Mouse (Mus musculus) forebrain, embryonic 16.5 days (tissue): ENCODE results near the gene Phf12. TPM values are rescaled to one million over a fixed set of nuclear protein-coding genes. Genes with fewer than 3 reads are reported as not detected.

Source experiments
- ATAC-seq: fragments of 200-750 bp; cut with Nextera tagmentation; 2 replicates; pipeline ENCODE4 v1.8.0; 2017; ENCODE audit warnings: mild to moderate bottlenecking, moderate library complexity
- H3K27ac ChIP-seq: fragments of 300-500 bp; sonication (generic); 2 replicates; pipeline ENCODE4 v1.5.1; 2014; ENCODE audit warnings: low read length, control low read depth
- H3K27me3 ChIP-seq: fragments of 300-500 bp; sonication (generic); replicated peaks from 2 replicates; pipeline ENCODE4 v1.6.1; 2014; ENCODE audit warnings: low read length; ENCODE audit not compliant: control insufficient read depth, insufficient read depth
- H3K36me3 ChIP-seq: fragments of 300-500 bp; sonication (generic); 2 replicates; pipeline ENCODE4 v1.6.1; 2014; ENCODE audit not compliant: control insufficient read depth, insufficient read depth
- H3K4me1 ChIP-seq: fragments of 300-500 bp; sonication (generic); replicated peaks from 2 replicates; pipeline ENCODE4 v1.6.1; 2014; ENCODE audit warnings: low read length; ENCODE audit not compliant: control insufficient read depth, insufficient read depth
- H3K4me2 ChIP-seq: fragments of 300-500 bp; sonication (generic); 2 replicates; pipeline ENCODE4 v1.6.1; 2014; ENCODE audit warnings: mild to moderate bottlenecking, low read length, control low read depth
- H3K4me3 ChIP-seq: fragments of 300-500 bp; sonication (generic); replicated peaks from 2 replicates; pipeline ENCODE4 v1.5.1; 2014; ENCODE audit warnings: mild to moderate bottlenecking, low read length, control low read depth
- H3K9ac ChIP-seq: fragments of 300-500 bp; sonication (generic); replicated peaks from 2 replicates; pipeline ENCODE4 v1.6.1; 2014; ENCODE audit warnings: low read depth, low read length, control low read depth
- H3K9me3 ChIP-seq: fragments of 300-500 bp; sonication (generic); 2 replicates; pipeline ENCODE4 v1.6.1; 2016; ENCODE audit warnings: low read length; ENCODE audit not compliant: control insufficient read depth
- WGBS: fragments of 180-500 bp; shearing (Covaris S2); extraction: QIAGEN DNeasy Blood & Tissue Kit; methylation state at CpG from one replicate; pipeline ENCODE4 v1.1.7; 2014; 5-methylcytosine and 5-hydroxymethylcytosine counted together
- polyA plus RNA-seq: library from polyadenylated mRNA; unstranded; fragments of >200 nt; fragmentation: Nextera tagmentation; extraction: Ambion mirVana; gene quantifications from 2 replicates; pipeline ENCODE4 v1.2.1, GENCODE M21; 2015

Gene Phf12
- polyA plus RNA-seq = 20.6 and 23.0 TPM in 2 replicates

DNA sequence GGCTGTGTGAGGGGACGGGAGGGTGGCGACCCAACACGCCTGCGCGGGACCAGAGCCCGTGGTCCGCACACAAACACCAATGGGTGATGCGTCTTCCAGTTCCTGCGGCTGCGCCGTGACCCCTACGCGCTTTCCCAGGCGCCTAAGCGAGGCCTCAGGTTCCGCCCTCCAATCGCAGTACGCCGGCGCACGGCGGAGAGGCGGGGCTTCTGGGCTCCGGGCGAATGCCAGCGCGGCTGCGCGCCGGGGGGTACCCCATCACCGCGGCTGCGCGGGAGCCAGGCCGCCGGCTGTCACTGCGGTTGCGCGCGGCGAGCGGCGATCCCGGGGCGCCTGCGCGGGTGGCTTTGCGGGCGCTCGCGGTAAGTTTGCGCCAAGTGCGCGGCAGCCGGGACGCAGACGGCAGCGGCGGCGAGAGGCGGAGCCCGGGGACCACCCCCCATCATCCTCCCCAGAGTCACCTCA is at the start of gene Phf12:
Gene Phf12, plus strand, starts transcription at position 314 of the 465 bp plus-strand sequence.
- peak within 1 kb of the TSS; percentile 67 for H3K4me3 ChIP-seq
- peak within 1 kb of the TSS; percentile 70 for H3K9ac ChIP-seq
- H3K27me3 ChIP-seq = no peaks in the 10 kb centered on the region; the same call in 1 of the 2 replicates
- ATAC-seq = peak; percentile 84
- H3K9me3 ChIP-seq = no peaks in the 10 kb centered on the region
- WGBS = under 1% methylated on average over 54 of the region's 62 CpGs
- H3K36me3 ChIP-seq = peaks cover 13% of the 10 kb centered on the region
- peak within 1 kb of the TSS; percentile 99 for H3K27ac ChIP-seq
- H3K4me1 ChIP-seq = peaks cover 20% of the 10 kb centered on the region
- H3K4me2 ChIP-seq = peak within 1 kb of the TSS; percentile 85

DNA sequence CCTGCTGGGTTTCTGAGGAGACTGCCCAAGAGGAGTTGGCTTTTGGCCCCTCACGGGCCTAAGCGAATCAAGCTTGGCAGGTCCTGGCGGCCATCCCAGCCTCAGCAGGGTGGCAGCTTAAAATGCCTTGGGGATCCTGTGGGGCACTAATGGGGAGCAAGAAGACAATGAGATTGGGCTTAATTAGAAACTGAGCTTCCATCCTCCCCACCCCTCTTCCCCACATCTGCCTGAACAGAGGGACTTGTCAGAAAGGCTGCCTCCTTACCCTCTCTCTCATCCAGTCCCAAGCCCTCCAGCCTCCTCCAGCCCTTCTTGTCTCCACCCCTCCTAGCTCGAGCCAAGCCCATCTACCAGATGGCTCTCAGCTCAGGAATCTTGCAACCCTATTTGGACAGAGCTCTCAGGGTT is 48.4 kb upstream of the Phf12 start:
- peaks cover 72% of the 10 kb centered on the region for H3K4me1 ChIP-seq
- ATAC-seq = peak; percentile 27; the same call in 1 of the 2 replicates
- peak overlapping the region; percentile 95 for H3K27ac ChIP-seq
- WGBS = 3% methylated on average over 4 of the region's 4 CpGs
- no peaks in the 10 kb centered on the region for H3K9me3 ChIP-seq
- peak overlapping the region; percentile 84 for H3K4me2 ChIP-seq
- peak overlapping the region; percentile 96 for H3K9ac ChIP-seq
- H3K36me3 ChIP-seq = no peaks in the 10 kb centered on the region
- H3K27me3 ChIP-seq = no peaks in the 10 kb centered on the region
- H3K4me3 ChIP-seq = peak overlapping the region; percentile 94

DNA sequence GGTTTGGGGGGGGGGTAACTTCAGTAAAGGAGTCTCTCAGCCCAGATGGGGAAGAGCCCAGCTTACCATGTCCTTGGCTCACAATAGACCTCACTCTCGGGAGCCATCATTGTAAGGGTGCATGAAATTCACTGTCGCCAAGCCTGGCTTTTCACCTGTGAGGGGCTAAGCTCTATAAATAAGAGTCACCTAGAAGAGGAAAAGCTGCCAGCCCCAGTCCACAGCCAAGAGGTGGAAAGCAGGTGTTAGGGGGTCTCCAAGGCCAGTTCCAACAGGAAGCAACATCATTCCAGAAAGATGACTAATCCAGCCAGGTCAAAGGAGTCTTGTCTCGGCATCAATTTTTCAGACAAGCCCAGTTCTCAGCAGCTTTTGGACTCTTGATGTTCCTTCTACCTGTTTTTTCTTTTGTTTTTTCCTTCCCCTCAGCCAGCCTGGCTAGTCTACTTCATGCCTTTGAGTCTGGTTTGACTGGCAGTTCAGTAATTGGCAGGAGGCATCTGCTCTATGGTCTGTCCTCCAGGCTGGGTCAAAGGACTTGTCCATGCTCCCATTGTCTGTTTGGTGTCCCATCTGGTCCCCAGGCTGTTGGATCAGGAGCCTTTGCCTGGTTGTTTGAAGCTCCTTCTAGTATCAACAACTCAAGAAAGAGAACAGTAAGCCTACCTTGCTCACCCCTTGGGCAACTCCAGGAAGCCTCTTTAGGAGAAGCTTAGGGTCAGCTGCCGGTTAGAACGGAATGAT is 47.8 kb upstream of the Phf12 start:
- Histone ChIP-seq H3K27me3 (no peaks in the 10 kb centered on the region), H3K4me1 (peaks cover 72% of the 10 kb centered on the region), H3K36me3 (no peaks in the 10 kb centered on the region), H3K9ac (peak overlapping the region; percentile 96), H3K27ac (peak overlapping the region; percentile 95), H3K4me3 (peak overlapping the region; percentile 94), H3K9me3 (no peaks in the 10 kb centered on the region), H3K4me2 (peak overlapping the region; percentile 84)
- ATAC-seq = no peak
- 38% methylated on average over 5 of the region's 5 CpGs for WGBS

DNA sequence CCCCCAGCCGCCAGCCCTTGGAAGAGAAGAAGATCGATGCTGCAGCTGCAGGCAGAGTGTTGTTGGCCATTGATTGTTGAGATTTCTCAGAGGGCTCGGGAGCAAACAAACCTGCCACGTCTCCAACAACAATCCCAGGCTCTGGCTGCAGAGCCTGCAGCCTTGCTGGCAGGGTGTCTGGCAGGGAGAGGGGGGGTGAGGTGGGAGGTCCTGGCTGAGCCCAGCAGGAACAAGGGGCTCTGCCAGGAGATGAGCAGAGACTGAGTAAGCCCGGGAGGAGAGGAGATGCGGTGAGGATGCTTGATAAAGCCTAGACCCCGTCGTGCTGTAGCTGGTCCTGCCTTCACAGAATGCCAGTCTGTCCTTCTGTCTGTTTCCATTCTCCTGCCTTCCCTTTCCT is 45.7 kb upstream of the Phf12 start:
- no peak for ATAC-seq
- Histone ChIP-seq H3K4me3 (peak overlapping the region; percentile 10), H3K9me3 (no peaks in the 10 kb centered on the region), H3K9ac (peak overlapping the region; percentile 18; the same call in 1 of the 2 replicates), H3K27ac (peak overlapping the region; percentile 3; the same call in 1 of the 2 replicates), H3K4me2 (peak overlapping the region; percentile 84), H3K36me3 (no peaks in the 10 kb centered on the region), H3K4me1 (peaks cover 80% of the 10 kb centered on the region), H3K27me3 (no peaks in the 10 kb centered on the region)
- 12% methylated on average over 8 of the region's 8 CpGs for WGBS

DNA sequence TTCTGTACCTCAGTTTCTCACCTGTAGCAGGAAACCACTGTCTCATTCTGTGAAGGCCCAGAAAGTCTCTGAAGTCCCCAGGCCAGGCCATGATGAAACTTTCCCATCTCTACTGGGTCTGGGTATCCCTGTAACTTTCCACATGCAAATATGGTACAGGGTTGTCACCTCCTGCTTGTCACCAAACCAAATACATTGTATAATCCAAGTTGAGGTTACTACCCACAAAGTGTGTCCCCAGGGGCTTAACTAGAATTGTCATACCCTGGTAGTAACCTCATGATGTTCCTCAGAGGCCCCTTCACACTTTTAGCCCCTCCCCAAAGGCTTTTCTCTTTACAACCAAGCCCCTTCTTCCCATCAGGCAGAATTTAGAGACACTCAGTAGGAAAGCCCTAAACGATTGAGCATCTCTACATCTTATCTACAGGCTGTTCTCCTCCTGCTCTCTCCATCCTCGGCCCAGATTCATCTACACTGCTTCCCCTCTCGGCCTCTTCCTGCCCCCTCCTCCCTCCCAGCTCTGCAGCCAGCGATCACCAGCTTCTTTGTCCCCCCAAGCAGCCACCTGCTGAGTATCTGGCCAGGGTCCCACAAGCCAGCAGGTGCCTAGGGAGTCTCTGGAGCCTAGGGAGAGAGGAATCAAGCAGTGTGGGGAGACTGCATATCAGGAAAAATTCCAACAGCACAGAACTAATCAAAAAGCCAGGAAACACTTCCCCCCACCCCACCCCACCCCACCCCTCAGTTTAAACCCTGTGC is 44.7 kb upstream of the Phf12 start:
- H3K36me3 ChIP-seq = no peaks in the 10 kb centered on the region
- H3K27me3 ChIP-seq = no peaks in the 10 kb centered on the region
- H3K4me1 ChIP-seq = peaks cover 80% of the 10 kb centered on the region
- no peak overlapping the region for H3K4me3 ChIP-seq
- H3K4me2 ChIP-seq = no peak overlapping the region
- no peaks in the 10 kb centered on the region for H3K9me3 ChIP-seq
- 0 out of 2 replicates have a peak overlapping the region, but pooled peaks have one; percentile 6 for H3K9ac ChIP-seq
- no peak overlapping the region; the same call in 1 of the 2 replicates for H3K27ac ChIP-seq
- no peak for ATAC-seq
- WGBS = 4% methylated on average over 4 of the region's 4 CpGs

DNA sequence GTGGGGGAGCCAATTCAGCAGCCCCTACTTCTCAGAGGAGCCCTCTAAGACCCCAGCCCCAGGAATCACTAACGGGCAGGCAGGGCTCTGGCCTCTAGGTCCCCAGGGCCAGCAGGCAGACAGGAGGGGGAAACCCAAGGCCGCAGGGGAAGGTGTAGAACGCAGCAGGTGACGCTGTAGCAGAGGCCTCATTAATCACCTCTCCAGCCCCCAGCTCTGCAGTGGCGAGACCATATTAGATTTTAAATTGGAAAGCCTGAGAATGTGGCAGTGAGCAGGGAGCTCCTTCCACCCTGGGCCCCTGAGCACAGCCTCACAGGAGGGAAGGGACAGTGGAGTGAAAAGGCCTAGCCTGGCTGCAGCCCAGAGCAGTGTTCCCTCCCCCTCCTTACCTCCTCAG is 40.3 kb upstream of the Phf12 start:
- Histone ChIP-seq H3K36me3 (no peaks in the 10 kb centered on the region), H3K9ac (peak overlapping the region; percentile 15), H3K4me1 (peaks cover 67% of the 10 kb centered on the region), H3K9me3 (no peaks in the 10 kb centered on the region), H3K4me3 (no peak overlapping the region), H3K4me2 (no peak overlapping the region), H3K27ac (0 out of 2 replicates have a peak overlapping the region, but pooled peaks have one; percentile 39), H3K27me3 (no peaks in the 10 kb centered on the region)
- no peak for ATAC-seq
- 20% methylated on average over 5 of the region's 5 CpGs for WGBS

DNA sequence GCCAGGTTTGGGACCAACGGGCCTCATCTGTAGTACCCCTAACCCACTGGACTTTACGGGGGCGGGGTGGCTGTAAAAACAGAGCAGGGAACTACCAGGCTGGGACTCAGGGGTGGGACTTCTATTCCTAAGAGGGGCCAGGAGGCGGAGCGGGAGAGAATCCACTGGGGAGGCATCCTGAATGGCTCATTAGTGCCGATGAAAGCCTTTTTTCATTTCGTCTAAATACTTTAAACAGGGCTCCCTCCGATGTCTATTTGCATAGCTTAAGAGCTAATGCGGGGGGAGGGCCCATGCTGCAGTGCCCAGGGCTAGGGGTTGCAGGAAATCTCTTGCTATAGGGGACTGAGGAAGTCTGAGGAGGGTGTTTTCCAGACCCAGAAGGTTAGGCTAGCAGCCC is 34.7 kb upstream of the Phf12 start:
- peak overlapping the region; percentile 40 for H3K9ac ChIP-seq
- H3K4me2 ChIP-seq = peak overlapping the region; percentile 42
- H3K27ac ChIP-seq = peak overlapping the region; percentile 83
- no peaks in the 10 kb centered on the region for H3K27me3 ChIP-seq
- no peaks in the 10 kb centered on the region for H3K36me3 ChIP-seq
- H3K9me3 ChIP-seq = no peaks in the 10 kb centered on the region
- peaks cover 64% of the 10 kb centered on the region for H3K4me1 ChIP-seq
- 0 out of 2 replicates have a peak overlapping the region, but pooled peaks have one; percentile 7 for H3K4me3 ChIP-seq
- ATAC-seq = peak; percentile 82
- WGBS = under 1% methylated on average over 9 of the region's 9 CpGs

DNA sequence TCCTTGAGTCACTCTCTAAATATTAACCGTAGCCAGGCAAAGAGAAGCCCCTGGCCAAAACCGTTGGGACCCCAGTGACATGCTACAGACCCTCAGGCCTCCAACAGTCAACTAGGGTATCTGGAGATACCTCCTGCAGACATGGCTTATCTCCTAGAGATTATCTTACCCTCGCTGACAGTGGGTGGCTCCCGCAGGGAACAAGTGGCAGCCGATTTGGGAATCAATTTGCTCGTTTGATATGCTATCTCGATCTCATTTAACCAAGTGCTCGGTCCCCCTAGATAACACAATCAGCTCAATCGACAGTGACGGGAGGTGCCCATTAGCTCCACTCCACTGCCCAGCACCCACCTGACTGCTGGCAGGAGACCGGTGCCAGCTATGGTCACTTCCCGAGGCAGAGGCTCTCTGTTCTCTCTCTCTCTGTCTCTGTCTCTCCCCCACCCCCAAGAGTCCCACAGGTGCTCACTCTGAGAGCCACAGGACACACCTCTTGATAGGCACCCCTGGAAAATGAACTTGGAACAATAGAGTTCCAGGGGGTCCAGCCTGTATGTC is 32.3 kb upstream of the Phf12 start:
- peak overlapping the region; percentile 90 for H3K27ac ChIP-seq
- peaks cover 62% of the 10 kb centered on the region for H3K4me1 ChIP-seq
- H3K27me3 ChIP-seq = no peaks in the 10 kb centered on the region
- no peaks in the 10 kb centered on the region for H3K9me3 ChIP-seq
- no peak overlapping the region for H3K4me3 ChIP-seq
- H3K9ac ChIP-seq = no peak overlapping the region
- no peak for ATAC-seq
- WGBS = 32% methylated on average over 12 of the region's 12 CpGs
- peak overlapping the region; percentile 20 for H3K4me2 ChIP-seq
- peaks cover 11% of the 10 kb centered on the region for H3K36me3 ChIP-seq

DNA sequence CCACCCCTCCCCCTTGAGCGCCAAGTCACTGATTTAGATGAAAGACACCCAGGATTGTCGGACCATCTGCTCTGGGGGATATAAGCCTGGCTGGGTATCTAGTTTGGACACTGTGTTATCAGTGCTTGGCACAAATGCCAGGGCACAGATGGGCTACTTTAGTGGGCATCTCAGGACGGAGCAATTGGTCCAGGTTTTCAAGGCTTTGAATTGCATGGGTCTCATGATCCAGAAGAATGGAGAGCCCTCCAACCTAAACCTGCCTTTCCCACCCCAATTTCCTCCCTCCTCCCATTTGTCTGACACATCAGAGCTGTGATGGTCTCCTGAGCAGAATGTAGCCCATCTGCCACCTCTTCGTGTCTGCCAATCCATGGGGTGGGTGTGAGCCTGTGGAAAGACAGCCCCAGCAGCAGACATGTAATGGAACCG is 31.7 kb upstream of the Phf12 start:
- ATAC-seq = peak; percentile 84
- 57% methylated on average over 5 of the region's 5 CpGs for whole genome bisulfite sequencing
- no peak overlapping the region for H3K9ac ChIP-seq
- peak overlapping the region; percentile 20 for H3K4me2 ChIP-seq
- no peak overlapping the region for H3K4me3 ChIP-seq
- H3K27ac ChIP-seq = peak overlapping the region; percentile 90
- H3K36me3 ChIP-seq = peaks cover 11% of the 10 kb centered on the region
- no peaks in the 10 kb centered on the region for H3K27me3 ChIP-seq
- H3K4me1 ChIP-seq = peaks cover 64% of the 10 kb centered on the region
- no peaks in the 10 kb centered on the region for H3K9me3 ChIP-seq
